Mouse (Mus musculus): ENCODE measurements around the gene Serpine2. TPM values are rescaled to one million over a fixed set of nuclear protein-coding genes. Genes with fewer than 3 reads are reported as not detected.

Gene Serpine2
- polyA plus RNA-seq (2014; fragmentation: Illumina TruSeq; extraction: RNeasy Lipid Tissue Mini Kit (QIAGEN cat#74804); ENCODE audit: low read depth, low replicate concordance) = 27.0 TPM

DNA sequence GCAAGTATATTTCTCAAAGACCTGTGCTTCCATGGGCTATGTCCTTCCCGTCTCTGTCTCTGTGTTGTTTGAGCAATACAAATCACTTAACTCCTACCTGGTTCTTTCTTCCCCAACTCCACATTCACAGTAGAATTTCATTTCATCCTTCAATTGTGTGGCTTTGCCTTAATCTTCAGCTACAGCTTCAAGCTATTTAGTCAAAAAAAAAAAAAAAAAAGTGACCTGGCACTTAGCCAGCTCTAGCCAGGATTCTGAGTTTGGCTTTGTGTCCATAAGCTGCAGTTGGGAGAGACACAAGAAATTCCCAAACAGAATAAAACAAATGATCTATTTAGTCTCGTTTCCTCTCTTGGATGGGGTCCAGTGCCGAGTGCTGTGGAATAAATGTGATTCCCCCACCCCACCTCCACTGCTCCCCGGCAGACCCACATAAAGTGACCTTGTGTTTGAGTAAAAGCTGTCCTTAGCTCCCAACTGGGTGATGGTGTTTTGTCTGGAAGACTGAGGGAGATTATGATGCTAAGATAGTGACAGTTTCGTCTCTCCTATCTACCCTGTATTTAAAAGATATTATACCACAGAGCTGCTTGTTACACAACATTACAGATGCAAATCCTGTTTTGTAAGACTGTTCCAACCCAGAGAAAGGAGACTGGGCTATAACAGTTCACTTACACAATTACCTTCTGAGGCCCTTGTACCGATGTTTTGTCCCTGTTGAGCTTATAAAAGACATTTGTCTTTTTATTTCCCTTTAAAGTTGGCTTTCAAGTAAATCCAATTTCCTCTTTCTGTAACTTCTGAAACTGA lies at the start of gene Serpine2:
Gene Serpine2 (minus strand): TSS at position 51 of the 813 bp plus-strand sequence.

GRCm38 (mm10) chr1:79775927-79776458 lies 85.0 kb downstream of the Serpine2 start, which contains the start of the genes Mrpl44 and Wdfy1:
Mrpl44 (plus strand) TSS chr1:79776018.
Wdfy1 (minus strand) TSS chr1:79776143.

Other genes with a start within 250 kb of the Serpine2 start
- 31.9 TPM for gene Ap1s3, start 189.2 kb downstream of the Serpine2 start, polyA plus RNA-seq (2014; fragmentation: Illumina TruSeq; extraction: RNeasy Lipid Tissue Mini Kit (QIAGEN cat#74804); ENCODE audit: low read depth, low replicate concordance)
- 21.2 TPM for gene Mrpl44, start 85.2 kb downstream of the Serpine2 start, polyA plus RNA-seq (2014; fragmentation: Illumina TruSeq; extraction: RNeasy Lipid Tissue Mini Kit (QIAGEN cat#74804); ENCODE audit: low read depth, low replicate concordance)
- gene Wdfy1, start 85.0 kb downstream of the Serpine2 start, polyA plus RNA-seq (2014; fragmentation: Illumina TruSeq; extraction: RNeasy Lipid Tissue Mini Kit (QIAGEN cat#74804); ENCODE audit: low read depth, low replicate concordance) = 13.9 TPM

Data from kidney, adult 10 weeks (tissue).